Mouse (Mus musculus): ENCODE data around the gene Gm21761. TPM values are rescaled to one million over a fixed set of nuclear protein-coding genes. Genes with fewer than 3 reads are reported as not detected.

Gm21761 gene
- total and polyA plus RNA-seq, 2 experiments from 2014 or later: not detected

Other genes with a start within 250 kb of the Gm21761 start
- gene Hmgcs1, start 238.9 kb downstream of the Gm21761 start, total RNA-seq (2014; rRNA removed; ENCODE audit: low replicate concordance): 39.0 and 42.6 TPM in 2 replicates
- gene Hmgcs1, start 238.9 kb downstream of the Gm21761 start, polyA plus RNA-seq (2015; fragmentation: Nextera tagmentation; extraction: Ambion mirVana): 61.1 and 66.2 TPM in 2 replicates
- gene Nim1k, start 173.4 kb downstream of the Gm21761 start, total RNA-seq (2014; rRNA removed; ENCODE audit: low replicate concordance): 0.70 and 1.5 TPM in 2 replicates
- gene Nim1k, start 173.4 kb downstream of the Gm21761 start, polyA plus RNA-seq (2015; fragmentation: Nextera tagmentation; extraction: Ambion mirVana): 0.56 and 0.67 TPM in 2 replicates
- gene Zfp131, start 138.4 kb downstream of the Gm21761 start, total RNA-seq (2014; rRNA removed; ENCODE audit: low replicate concordance): 21.2 and 24.2 TPM in 2 replicates
- gene Zfp131, start 138.4 kb downstream of the Gm21761 start, polyA plus RNA-seq (2015; fragmentation: Nextera tagmentation; extraction: Ambion mirVana): 13.6 and 15.5 TPM in 2 replicates
- gene AF067063, start 99.1 kb downstream of the Gm21761 start, total RNA-seq (2014; rRNA removed; ENCODE audit: low replicate concordance): not detected in 2 replicates
- gene AF067063, start 99.1 kb downstream of the Gm21761 start, polyA plus RNA-seq (2015; fragmentation: Nextera tagmentation; extraction: Ambion mirVana): not detected in 2 replicates
- not detected in 2 replicates for gene D13Ertd608e, start 93.3 kb downstream of the Gm21761 start, total RNA-seq (2014; rRNA removed; ENCODE audit: low replicate concordance)
- not detected in 2 replicates for gene D13Ertd608e, start 93.3 kb downstream of the Gm21761 start, polyA plus RNA-seq (2015; fragmentation: Nextera tagmentation; extraction: Ambion mirVana)
- gene Tcstv1, start 34.5 kb downstream of the Gm21761 start, total RNA-seq (2014; rRNA removed; ENCODE audit: low replicate concordance): not detected in 2 replicates
- gene Tcstv1, start 34.5 kb downstream of the Gm21761 start, polyA plus RNA-seq (2015; fragmentation: Nextera tagmentation; extraction: Ambion mirVana): not detected in 2 replicates
- gene B020031M17Rik, start 21.5 kb upstream of the Gm21761 start, total RNA-seq (2014; rRNA removed; ENCODE audit: low replicate concordance): not detected in 2 replicates
- gene B020031M17Rik, start 21.5 kb upstream of the Gm21761 start, polyA plus RNA-seq (2015; fragmentation: Nextera tagmentation; extraction: Ambion mirVana): not detected in 2 replicates
- gene Gm36079, start 97.7 kb upstream of the Gm21761 start, total RNA-seq (2014; rRNA removed; ENCODE audit: low replicate concordance): not detected in 2 replicates
- gene Gm36079, start 97.7 kb upstream of the Gm21761 start, polyA plus RNA-seq (2015; fragmentation: Nextera tagmentation; extraction: Ambion mirVana): not detected in 2 replicates
- 0.46 TPM in 1 of 2 replicates, not detected in the other for gene Gm21188, start 122.9 kb upstream of the Gm21761 start, total RNA-seq (2014; rRNA removed; ENCODE audit: low replicate concordance)
- 0.08 and 0.15 TPM in 2 replicates for gene Gm21188, start 122.9 kb upstream of the Gm21761 start, polyA plus RNA-seq (2015; fragmentation: Nextera tagmentation; extraction: Ambion mirVana)
- gene Gm20767, start 211.0 kb upstream of the Gm21761 start, total RNA-seq (2014; rRNA removed; ENCODE audit: low replicate concordance): not detected in 2 replicates
- not detected in 2 replicates for gene Gm20767, start 211.0 kb upstream of the Gm21761 start, polyA plus RNA-seq (2015; fragmentation: Nextera tagmentation; extraction: Ambion mirVana)
- not detected in 2 replicates for gene Gm21818, start 243.2 kb upstream of the Gm21761 start, total RNA-seq (2014; rRNA removed; ENCODE audit: low replicate concordance)
- gene Gm21818, start 243.2 kb upstream of the Gm21761 start, polyA plus RNA-seq (2015; fragmentation: Nextera tagmentation; extraction: Ambion mirVana): not detected in 2 replicates

Measured in heart, postnatal 0 days (tissue).